Mouse (Mus musculus) limb, embryonic 10.5 days (tissue): Measurements from ENCODE around the gene Cdr2. TPM values are rescaled to one million over a fixed set of nuclear protein-coding genes. Genes with fewer than 3 reads are reported as not detected.
"Not testable (repeated sequence)": the region's sequence is repeated elsewhere in the genome, so short reads cannot be mapped to it uniquely, and the experiment has no call there.

ENCODE experiments used
- DNase-seq: peaks from one replicate; pipeline ENCODE4 v3.0.0-alpha.2; 2017; ENCODE audit warnings: low spot score
- H3K27ac ChIP-seq: fragments of 300-500 bp; sonication (generic); 2 replicates; pipeline ENCODE4 v1.5.1; 2016; ENCODE audit warnings: mild to moderate bottlenecking
- H3K27me3 ChIP-seq: fragments of 300-500 bp; sonication (generic); 2 replicates; pipeline ENCODE4 v1.6.1; 2016; ENCODE audit warnings: low read depth, mild to moderate bottlenecking; ENCODE audit not compliant: poor library complexity, severe bottlenecking
- H3K36me3 ChIP-seq: fragments of 300-500 bp; sonication (generic); 2 replicates; pipeline ENCODE4 v1.6.1; 2016; ENCODE audit warnings: mild to moderate bottlenecking, moderate library complexity
- H3K4me1 ChIP-seq: fragments of 300-500 bp; sonication (generic); 2 replicates; pipeline ENCODE4 v1.6.1; 2016
- H3K4me3 ChIP-seq: fragments of 300-500 bp; sonication (generic); 2 replicates; pipeline ENCODE4 v1.5.1; 2016; ENCODE audit warnings: mild to moderate bottlenecking, moderate library complexity
- H3K9me3 ChIP-seq: fragments of 300-500 bp; sonication (generic); replicated peaks from 2 replicates; pipeline ENCODE4 v1.6.1; 2016; ENCODE audit warnings: mild to moderate bottlenecking
- WGBS: fragments of 180-500 bp; shearing (Covaris S2); methylation state at CpG from one replicate; pipeline ENCODE4 v1.1.7; 2016; 5-methylcytosine and 5-hydroxymethylcytosine counted together
- polyA plus RNA-seq: library from polyadenylated mRNA; unstranded; fragments of >200 nt; fragmentation: Nextera tagmentation; extraction: Ambion mirVana; gene quantifications from 2 replicates; pipeline ENCODE4 v1.2.1, GENCODE M21; 2016

Gene Cdr2
- polyA plus RNA-seq, result 11.5 and 12.8 TPM in 2 replicates

DNA sequence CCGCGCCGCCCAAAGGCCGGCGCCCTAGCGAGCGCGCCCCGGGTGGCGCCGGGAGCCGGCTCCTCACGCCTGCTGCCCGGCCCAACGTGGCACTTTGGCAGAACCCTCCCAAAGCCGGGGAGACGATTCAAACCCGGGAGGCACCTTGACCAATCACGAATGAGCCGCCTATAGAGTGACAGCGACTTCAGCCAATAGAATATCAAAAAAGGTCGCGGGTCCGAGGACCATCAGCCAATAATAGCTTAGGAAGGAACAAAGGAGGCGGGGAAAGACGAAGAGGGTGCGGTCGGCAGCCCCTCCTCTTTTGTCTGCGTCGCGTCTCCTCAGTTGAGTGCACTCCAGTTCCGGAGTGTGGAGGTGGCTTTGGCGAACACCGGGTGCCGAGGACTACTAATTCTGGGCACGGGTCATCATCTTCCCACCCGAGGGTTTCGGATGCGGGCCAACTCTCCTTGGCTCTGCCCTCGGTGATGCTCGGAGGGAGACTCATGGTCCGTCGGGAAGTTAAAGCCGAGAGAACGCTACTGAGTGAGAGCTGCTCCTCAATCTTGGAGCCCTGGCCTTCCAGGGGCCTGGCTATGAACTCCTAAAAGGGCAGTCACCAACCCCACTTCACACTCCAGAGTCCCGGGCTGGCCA lies at the start of gene Cdr2, which contains the start of gene Mfsd13b:
Gene Cdr2, minus strand, starts transcription at position 113 of the 642 bp plus-strand sequence.
Gene Mfsd13b, plus strand, starts transcription at position 310 of the 642 bp plus-strand sequence.
- Histone ChIP-seq H3K36me3 (0 out of 2 replicates have a peak, but pooled peaks cover 3% of the 10 kb centered on the region), H3K4me3 (peak within 1 kb of the TSS; percentile 85), H3K27ac (peak within 1 kb of the TSS; percentile 93), H3K27me3 (0 out of 2 replicates have a peak, but pooled peaks cover 5% of the 10 kb centered on the region), H3K4me1 (peaks cover 17% of the 10 kb centered on the region), H3K9me3 (no peaks in the 10 kb centered on the region)
- under 1% methylated on average over 46 of the region's 46 CpGs for WGBS
- DNase-seq, result peak; percentile 89

DNA sequence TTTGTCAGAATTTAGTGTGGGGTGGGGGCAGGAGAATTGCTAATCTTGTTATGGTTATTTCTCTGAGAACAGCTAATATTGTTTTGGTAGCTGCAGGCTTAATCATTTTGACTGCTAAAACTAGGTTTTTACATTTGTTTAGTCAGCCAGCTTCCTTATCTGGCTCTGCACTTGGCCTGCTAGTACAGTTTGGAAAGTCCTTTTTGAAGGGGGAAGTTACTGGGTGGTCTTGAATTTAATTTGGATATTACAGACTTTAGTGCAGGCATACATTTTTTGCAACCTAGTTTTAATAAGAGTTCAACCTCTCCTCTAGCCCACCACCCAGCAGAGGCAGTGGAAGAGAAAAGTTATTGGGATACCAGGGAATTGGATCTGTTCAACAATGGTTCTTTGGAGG lies 47.8 kb upstream of the Cdr2 start:
- not testable (repeated sequence) for DNase-seq, H3K9me3 ChIP-seq, H3K4me3 ChIP-seq, H3K36me3 ChIP-seq, H3K27ac ChIP-seq, H3K4me1 ChIP-seq
- H3K27me3 ChIP-seq, result peaks cover 12% of the 10 kb centered on the region

DNA sequence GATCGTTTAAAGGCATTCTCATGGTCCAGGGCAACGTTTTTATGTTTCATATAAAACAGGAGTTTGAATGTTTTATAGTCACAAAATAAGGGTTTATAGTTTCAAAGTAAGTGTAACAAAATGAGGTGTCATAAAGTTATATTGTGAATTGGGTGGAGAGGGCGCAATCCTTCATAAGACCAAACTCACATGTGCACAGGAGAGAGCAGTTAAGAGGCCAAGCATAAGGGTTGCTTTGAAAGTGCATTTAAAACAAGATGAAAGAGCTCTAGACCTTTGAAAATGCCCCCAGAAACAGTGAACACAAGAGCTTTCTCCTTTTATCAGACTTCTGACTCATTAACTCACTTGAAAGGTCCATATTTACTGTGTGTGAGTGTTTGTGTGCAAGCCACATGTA lies 44.2 kb upstream of the Cdr2 start:
- Histone ChIP-seq H3K27ac (no peak overlapping the region), H3K36me3 (no peaks in the 10 kb centered on the region), H3K27me3 (peaks cover 7% of the 10 kb centered on the region; the same call in 1 of the 2 replicates), H3K4me1 (peaks cover 3% of the 10 kb centered on the region; the same call in 1 of the 2 replicates), H3K9me3 (no peaks in the 10 kb centered on the region), H3K4me3 (no peak overlapping the region)
- DNase-seq, result no peak
- WGBS, result 55% methylated on average over 3 of the region's 3 CpGs

DNA sequence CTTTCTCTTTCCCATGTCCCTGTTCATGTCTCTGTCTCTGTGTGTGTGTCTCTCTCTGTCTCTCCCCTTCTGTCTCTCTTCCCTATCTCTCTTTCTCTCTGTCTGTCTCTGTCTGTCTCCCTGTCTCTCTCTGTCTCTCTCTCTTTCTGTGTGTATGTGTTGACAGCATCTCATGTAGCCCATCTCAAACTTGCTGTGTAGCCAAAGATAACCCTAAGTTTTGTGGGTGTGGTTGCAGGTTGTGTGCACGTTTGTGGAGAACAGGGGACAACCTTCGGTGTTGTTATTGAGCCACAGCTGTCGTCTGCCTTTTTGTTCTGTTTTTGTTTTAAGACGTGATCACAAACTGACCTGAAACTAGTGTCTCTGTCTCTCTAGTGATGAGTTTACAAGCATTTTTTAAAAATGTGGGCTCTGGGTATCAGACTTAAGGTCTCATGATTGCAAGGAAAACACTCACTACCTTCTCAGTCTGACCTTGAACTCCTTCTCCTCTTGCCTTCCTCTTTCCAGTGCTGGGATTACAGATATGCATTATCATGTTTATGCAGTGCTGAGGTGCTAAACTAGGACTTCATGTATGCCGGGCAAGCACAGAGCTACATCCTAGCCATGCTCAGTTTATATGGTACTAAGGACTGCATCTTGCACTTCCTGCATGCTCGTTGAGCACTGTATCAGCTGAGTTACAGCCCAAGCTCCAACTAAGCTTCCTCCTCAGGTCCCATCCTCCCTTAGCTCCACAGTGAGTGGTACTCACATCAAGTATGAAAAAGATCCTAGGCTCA lies 43.3 kb upstream of the Cdr2 start:
- Histone ChIP-seq H3K4me1 (peaks cover 3% of the 10 kb centered on the region; the same call in 1 of the 2 replicates), H3K4me3 (no peak overlapping the region)

DNA sequence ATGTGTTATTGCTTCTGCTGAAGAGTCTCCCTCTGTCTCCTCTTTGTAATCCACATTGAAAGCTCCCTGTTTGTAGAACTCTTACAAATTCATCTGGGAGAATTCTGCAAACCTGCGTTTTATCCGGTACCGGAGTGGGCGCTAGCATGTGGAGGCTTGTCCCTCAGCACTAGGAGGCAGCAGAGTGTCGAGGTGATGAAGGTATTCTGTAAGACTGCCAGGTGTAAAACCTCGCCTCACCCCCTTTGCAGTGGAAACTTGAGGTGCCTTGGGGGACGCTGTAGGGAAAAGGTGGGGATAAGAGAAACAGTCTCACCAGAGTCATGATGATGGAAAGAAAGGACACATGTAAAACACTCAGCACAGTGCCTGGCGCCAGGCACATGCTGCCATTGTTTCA lies 38.2 kb upstream of the Cdr2 start:
- DNase-seq, result no peak
- Histone ChIP-seq H3K27ac (no peak overlapping the region), H3K9me3 (no peaks in the 10 kb centered on the region), H3K27me3 (no peaks in the 10 kb centered on the region), H3K36me3 (no peaks in the 10 kb centered on the region), H3K4me1 (no peaks in the 10 kb centered on the region), H3K4me3 (no peak overlapping the region)
- 40% methylated on average over 8 of the region's 8 CpGs for WGBS

More for the DNA sequence above, 43.3 kb upstream of the Cdr2 start:
- WGBS, result 84% methylated on average over 6 of the region's 6 CpGs
- H3K36me3 ChIP-seq, result no peaks in the 10 kb centered on the region
- peaks cover 4% of the 10 kb centered on the region; the same call in 1 of the 2 replicates for H3K27me3 ChIP-seq
- DNase-seq, result no peak
- H3K9me3 ChIP-seq, result no peaks in the 10 kb centered on the region
- no peak overlapping the region for H3K27ac ChIP-seq

DNA sequence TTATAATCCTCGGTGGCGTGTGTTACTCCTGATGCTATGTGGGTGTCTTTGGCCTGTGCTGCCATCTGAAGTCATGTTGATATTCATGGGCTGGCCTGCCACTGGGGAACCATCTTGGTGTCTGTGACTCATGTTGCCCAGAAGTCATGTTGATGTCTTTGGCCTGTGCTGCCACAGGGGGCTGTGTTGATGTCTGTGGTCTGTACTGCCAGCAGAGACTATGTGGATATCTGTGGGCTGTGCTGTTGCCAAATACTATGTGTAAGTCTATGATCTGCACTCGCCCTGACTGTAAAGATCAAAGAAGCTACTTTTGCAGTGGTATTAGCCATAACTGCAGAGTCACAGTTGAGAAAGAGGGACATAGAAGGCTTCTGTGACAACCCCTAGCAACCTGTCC lies 36.7 kb upstream of the Cdr2 start:
- H3K36me3 ChIP-seq, result no peaks in the 10 kb centered on the region
- H3K27ac ChIP-seq, result no peak overlapping the region
- no peaks in the 10 kb centered on the region for H3K4me1 ChIP-seq
- H3K4me3 ChIP-seq, result no peak overlapping the region
- no peak for DNase-seq
- H3K27me3 ChIP-seq, result no peaks in the 10 kb centered on the region
- no peaks in the 10 kb centered on the region for H3K9me3 ChIP-seq
- WGBS, result 85% methylated on average over 3 of the region's 3 CpGs

DNA sequence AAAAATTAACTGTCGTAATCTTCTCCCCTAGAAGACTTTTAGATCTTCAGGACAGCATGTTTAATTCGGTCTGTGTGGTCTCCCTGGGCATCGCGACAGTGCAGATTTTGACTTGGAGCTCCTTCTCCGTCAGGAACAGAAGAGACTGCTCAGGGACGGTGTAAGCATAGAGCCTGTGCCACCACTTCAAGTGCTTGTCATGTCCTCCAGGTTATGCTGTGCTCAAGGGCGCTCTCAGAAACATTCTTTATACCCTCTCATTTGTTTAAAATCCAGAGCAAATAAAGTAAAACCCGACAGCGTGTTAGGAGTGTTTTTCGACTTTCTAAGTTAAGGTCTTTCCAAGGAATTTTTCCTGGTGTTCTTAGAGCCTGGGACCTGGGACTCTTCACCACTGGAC lies 32.4 kb upstream of the Cdr2 start:
- 91% methylated on average over 10 of the region's 10 CpGs for WGBS
- no peak overlapping the region for H3K4me3 ChIP-seq
- no peaks in the 10 kb centered on the region for H3K9me3 ChIP-seq
- DNase-seq, result no peak
- no peak overlapping the region for H3K27ac ChIP-seq
- no peaks in the 10 kb centered on the region for H3K36me3 ChIP-seq
- no peaks in the 10 kb centered on the region for H3K27me3 ChIP-seq
- H3K4me1 ChIP-seq, result peaks cover 21% of the 10 kb centered on the region

DNA sequence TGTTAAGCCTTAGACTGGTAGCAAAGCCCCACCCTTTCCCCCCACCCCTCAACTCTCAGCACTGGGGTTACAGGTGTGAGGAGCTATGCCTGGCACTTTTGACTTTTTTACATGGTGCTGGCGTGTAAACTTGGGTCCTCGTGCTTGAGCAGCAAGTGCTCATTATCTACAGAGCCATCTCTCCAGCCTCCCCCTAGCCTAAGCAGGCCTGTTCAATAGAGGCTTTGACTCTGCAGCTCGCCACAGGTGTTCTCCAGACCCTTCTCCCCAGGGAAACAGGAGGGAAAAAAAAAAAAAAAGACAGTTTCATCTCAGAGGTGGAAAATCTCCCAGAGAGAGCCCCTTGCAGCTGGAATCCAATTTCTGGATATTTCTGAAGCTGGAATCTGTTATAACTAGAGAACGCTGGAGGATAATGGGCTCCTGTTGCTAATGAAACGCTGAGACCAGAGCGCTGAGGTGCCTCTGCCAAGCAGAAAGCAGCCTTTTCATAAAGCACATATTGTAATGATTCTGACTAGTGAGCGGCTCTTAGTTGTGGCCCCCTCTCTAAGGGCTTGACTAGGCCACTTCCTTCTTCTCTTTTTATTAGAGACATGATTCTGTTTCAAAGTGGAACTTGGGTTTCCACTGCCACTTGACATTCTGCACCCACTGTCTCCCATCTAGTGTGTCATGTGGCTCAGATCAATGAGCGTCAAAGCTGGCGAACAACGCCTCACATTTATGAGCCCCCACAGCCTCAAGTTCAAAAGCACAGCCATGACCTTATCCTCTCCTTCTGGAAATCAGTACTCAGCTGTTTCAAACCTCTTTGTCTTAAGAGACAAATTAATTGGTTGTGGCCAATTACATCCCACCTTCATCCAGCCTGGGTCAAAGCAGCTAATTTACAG lies 29.9 kb upstream of the Cdr2 start:
- no peaks in the 10 kb centered on the region for H3K27me3 ChIP-seq
- H3K4me1 ChIP-seq, result peaks cover 21% of the 10 kb centered on the region
- H3K4me3 ChIP-seq, result no peak overlapping the region
- H3K9me3 ChIP-seq, result no peaks in the 10 kb centered on the region
- H3K27ac ChIP-seq, result peak overlapping the region; percentile 72
- DNase-seq, result peak; percentile 38
- 49% methylated on average over 10 of the region's 10 CpGs for WGBS
- H3K36me3 ChIP-seq, result no peaks in the 10 kb centered on the region

DNA sequence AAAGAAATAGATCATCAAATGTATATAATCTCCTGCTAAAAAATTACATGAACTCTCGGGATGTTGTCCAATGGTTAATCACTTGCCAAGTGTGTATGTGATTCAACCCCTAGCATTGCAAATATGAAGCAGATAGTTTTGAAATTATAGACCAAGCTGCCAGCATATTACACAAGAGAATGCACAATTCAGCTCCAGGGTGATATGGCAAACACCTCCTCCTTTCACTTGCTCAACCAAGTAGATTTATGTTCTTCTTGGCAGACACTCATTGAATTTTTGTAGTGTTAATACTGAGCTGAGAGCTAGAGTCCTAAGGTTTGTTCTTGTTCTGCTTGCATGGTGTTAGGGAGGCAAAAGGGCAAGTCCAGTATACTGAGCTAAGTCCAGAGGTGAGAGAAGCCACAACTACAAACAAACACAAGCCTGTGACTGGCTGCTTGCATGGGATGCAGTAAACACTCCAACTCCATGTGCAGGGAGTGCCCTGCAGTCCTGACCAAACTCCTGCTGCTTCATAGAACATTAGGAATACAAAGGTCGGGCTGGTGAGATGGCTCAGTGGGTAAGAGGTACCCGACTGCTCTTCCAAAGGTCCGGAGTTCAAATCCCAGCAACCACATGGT lies 21.8 kb upstream of the Cdr2 start:
- Histone ChIP-seq H3K9me3 (no peaks in the 10 kb centered on the region), H3K27me3 (no peaks in the 10 kb centered on the region), H3K36me3 (no peaks in the 10 kb centered on the region), H3K4me3 (no peak overlapping the region), H3K27ac (no peak overlapping the region), H3K4me1 (no peaks in the 10 kb centered on the region)
- WGBS, result 84% methylated on average over 4 of the region's 4 CpGs
- no peak for DNase-seq

DNA sequence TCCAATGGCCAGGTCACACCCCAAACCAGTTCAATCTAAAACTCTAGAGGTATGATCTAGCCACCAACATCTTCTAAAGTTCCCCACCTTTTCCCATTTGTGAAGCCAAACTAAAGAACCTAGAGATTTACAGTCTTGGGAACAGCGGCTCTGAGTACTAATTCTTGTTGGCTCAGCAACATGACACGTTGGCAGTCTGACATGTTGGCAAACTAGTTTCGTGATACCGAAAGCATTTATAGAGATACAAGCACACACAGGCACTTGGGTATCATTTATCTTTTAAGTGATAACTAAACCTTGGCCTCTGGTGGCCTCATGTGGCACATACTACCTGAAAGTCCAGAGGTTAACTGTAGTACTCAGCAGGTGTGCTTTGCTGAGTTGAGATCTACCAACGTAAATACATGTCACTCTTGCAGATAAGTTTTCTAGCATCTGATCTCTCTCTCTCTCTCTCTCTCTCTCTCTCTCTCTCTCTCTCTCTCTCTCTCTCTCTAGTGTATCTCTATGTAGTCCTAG lies 20.4 kb upstream of the Cdr2 start:
- H3K27me3 ChIP-seq, result no peaks in the 10 kb centered on the region
- no peak for DNase-seq
- no peaks in the 10 kb centered on the region for H3K36me3 ChIP-seq
- no peak overlapping the region for H3K27ac ChIP-seq
- WGBS, result 92% methylated on average over 5 of the region's 5 CpGs
- H3K9me3 ChIP-seq, result no peaks in the 10 kb centered on the region
- H3K4me3 ChIP-seq, result no peak overlapping the region
- H3K4me1 ChIP-seq, result no peaks in the 10 kb centered on the region

DNA sequence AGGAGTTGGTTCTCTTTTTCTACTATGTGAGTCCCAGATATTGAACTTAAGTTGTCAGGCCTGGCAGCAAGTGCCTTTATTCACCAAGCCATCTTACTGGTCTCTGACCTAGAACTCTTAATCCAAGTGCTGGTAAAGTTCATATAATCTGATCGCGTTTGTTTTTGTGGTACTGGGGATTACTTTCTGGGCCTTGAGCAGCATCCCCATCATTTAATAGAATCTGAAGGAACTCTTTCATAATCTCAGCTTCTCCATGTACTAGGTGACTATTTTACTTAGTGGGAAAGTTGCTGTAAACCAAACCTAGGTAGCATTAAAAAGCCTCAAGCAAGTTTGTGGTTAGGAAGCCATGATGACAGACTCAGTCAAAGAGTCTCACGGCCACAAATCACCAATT lies 19.8 kb upstream of the Cdr2 start:
- no peaks in the 10 kb centered on the region for H3K27me3 ChIP-seq
- DNase-seq, result no peak
- H3K4me3 ChIP-seq, result no peak overlapping the region
- 87% methylated on average over 3 of the region's 3 CpGs for WGBS
- no peak overlapping the region for H3K27ac ChIP-seq
- no peaks in the 10 kb centered on the region for H3K4me1 ChIP-seq
- no peaks in the 10 kb centered on the region for H3K9me3 ChIP-seq
- H3K36me3 ChIP-seq, result no peaks in the 10 kb centered on the region
